Mouse (Mus musculus) ovary, postnatal 10 days (tissue): ENCODE results near the gene Hddc3.

Experiments
- DNase-seq: peaks from one replicate; pipeline ENCODE4 v3.0.0; 2022; ENCODE audit warnings: low spot score

Gene Hddc3

GRCm38 (mm10) chr7:80334848-80335247, 8.1 kb upstream of the Hddc3 start:
- no peak for DNase-seq

- no peak for DNase-seq
Observed at GRCm38 (mm10) chr7:80336932-80337331, 6.0 kb upstream of the Hddc3 start.

- no peak for DNase-seq
Observed at GRCm38 (mm10) chr7:80339371-80339770, 3.5 kb upstream of the Hddc3 start.

GRCm38 (mm10) chr7:80339793-80340628, 2.9 kb upstream of the Hddc3 start:
- DNase-seq, result peak; percentile 94

GRCm38 (mm10) chr7:80340793-80341192, 2.1 kb upstream of the Hddc3 start, which contains the start of gene Unc45a:
Gene Unc45a, minus strand, starts transcription at chr7:80341005.
- DNase-seq, result no peak

GRCm38 (mm10) chr7:80341793-80342192, 1.1 kb upstream of the Hddc3 start:
- no peak for DNase-seq

- no peak for DNase-seq
Observed at GRCm38 (mm10) chr7:80343270-80344018, 540 bp downstream of the Hddc3 start.

GRCm38 (mm10) chr7:80346173-80346572, 3.3 kb downstream of the Hddc3 start:
- no peak for DNase-seq

GRCm38 (mm10) chr7:80346830-80347229, 3.9 kb downstream of the Hddc3 start:
- no peak for DNase-seq

- DNase-seq, result no peak
Observed at GRCm38 (mm10) chr7:80347670-80348586, 5.0 kb downstream of the Hddc3 start.

- DNase-seq, result no peak
Observed at GRCm38 (mm10) chr7:80350808-80351207, 7.9 kb downstream of the Hddc3 start.

GRCm38 (mm10) chr7:80352920-80353319, 10.0 kb downstream of the Hddc3 start:
- no peak for DNase-seq

- no peak for DNase-seq
Observed at GRCm38 (mm10) chr7:80356351-80356750, 13.4 kb downstream of the Hddc3 start.

GRCm38 (mm10) chr7:80357156-80357555, 14.3 kb downstream of the Hddc3 start:
- DNase-seq, result no peak

GRCm38 (mm10) chr7:80358039-80358438, 15.1 kb downstream of the Hddc3 start:
- no peak for DNase-seq

- no peak for DNase-seq
Observed at GRCm38 (mm10) chr7:80360435-80360834, 17.5 kb downstream of the Hddc3 start.

- DNase-seq, result no peak
Observed at GRCm38 (mm10) chr7:80365759-80366158, 22.9 kb downstream of the Hddc3 start.

- DNase-seq, result no peak
Observed at GRCm38 (mm10) chr7:80367232-80367631, 24.3 kb downstream of the Hddc3 start.

- no peak for DNase-seq
Observed at GRCm38 (mm10) chr7:80368009-80368408, 25.1 kb downstream of the Hddc3 start.

- no peak for DNase-seq
Observed at GRCm38 (mm10) chr7:80368635-80369421, 25.9 kb downstream of the Hddc3 start.

GRCm38 (mm10) chr7:80369461-80369860, 26.6 kb downstream of the Hddc3 start:
- DNase-seq, result no peak
